Mouse (Mus musculus): ENCODE measurements at regions not wholly inside any gene's neighbourhood (a gene's known extent, or its start where the extent isn't known, plus 50 kb on each side); places are given as distances from the start of the nearest gene placed in this dataset.

GRCm38 (mm10) chr10:37079535-37079934 is 59.2 kb downstream of the Marcks start:
- DNase-seq (ENCODE audit: low spot score): no peak

GRCm38 (mm10) chr10:37078439-37078838 is 60.3 kb downstream of the Marcks start:
- DNase-seq (ENCODE audit: low spot score): peak; percentile 58

- DNase-seq (ENCODE audit: low spot score): no peak
Observed at GRCm38 (mm10) chr10:37077741-37078140, 61.0 kb downstream of the Marcks start.

GRCm38 (mm10) chr10:37072834-37073233 is 65.9 kb downstream of the Marcks start:
- no peak for DNase-seq (ENCODE audit: low spot score)

GRCm38 (mm10) chr10:37072061-37072460 is 66.7 kb downstream of the Marcks start:
- no peak for DNase-seq (ENCODE audit: low spot score)

- DNase-seq (ENCODE audit: low spot score): no peak
Observed at GRCm38 (mm10) chr10:37071420-37071819, 67.3 kb downstream of the Marcks start.

Measured in ovary, postnatal 10 days (tissue).